Mouse (Mus musculus): ENCODE data around the gene Tnfrsf1b.

Gene Tnfrsf1b

GRCm38 (mm10) chr4:145220001-145220400 lies 26.7 kb downstream of the Tnfrsf1b start:
- no peak for DNase-seq (ENCODE audit: low spot score in 2 of 2)

GRCm38 (mm10) chr4:145219240-145219985 lies 27.3 kb downstream of the Tnfrsf1b start:
- DNase-seq (ENCODE audit: low spot score in 2 of 2) = no peak

DNA sequence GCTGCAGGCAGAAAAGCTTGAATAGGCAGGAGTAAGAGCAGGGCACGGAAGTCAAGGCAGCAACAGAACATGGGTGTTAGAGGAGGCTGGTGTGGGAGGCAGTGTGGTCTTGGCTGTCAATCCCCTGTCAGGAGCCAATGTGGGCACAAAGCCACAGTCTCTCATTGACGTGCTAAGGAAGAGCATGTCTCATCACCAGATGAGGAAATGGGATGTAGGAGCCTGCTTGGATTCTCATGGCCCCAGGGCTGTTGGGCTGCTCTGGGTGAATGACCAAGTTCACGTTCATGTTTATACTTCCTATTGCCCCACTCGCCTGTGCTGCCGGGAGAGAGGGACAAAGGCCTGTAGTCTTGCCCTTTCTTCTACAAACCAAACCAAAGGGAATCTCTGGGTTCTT lies 28.8 kb downstream of the Tnfrsf1b start:
- no peak for DNase-seq (ENCODE audit: low spot score in 2 of 2)

- no peak for DNase-seq (ENCODE audit: low spot score in 2 of 2)
These were observed 29.6 kb downstream of the Tnfrsf1b start for GRCm38 (mm10) chr4:145217046-145217445.

DNA sequence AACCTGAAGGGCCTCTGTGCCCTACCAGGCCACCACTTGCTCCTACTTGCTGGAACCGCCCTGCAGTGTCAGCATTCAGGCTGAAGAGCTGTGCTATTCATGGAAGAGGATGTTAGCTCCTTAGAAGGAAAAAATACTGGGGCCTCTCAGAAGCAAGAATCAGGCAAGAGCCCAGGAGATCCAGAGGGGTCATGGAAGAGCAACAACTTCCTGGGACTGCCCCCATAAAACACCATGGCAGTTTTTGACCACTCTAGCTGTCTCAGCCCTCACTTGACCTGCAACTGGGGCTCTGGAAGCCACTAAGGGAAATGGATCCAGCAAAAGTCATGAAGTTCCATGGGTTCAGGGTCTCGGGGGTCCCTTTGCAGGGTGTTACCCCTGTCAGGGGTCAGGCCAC lies 31.3 kb downstream of the Tnfrsf1b start:
- no peak for DNase-seq (ENCODE audit: low spot score in 2 of 2)

DNA sequence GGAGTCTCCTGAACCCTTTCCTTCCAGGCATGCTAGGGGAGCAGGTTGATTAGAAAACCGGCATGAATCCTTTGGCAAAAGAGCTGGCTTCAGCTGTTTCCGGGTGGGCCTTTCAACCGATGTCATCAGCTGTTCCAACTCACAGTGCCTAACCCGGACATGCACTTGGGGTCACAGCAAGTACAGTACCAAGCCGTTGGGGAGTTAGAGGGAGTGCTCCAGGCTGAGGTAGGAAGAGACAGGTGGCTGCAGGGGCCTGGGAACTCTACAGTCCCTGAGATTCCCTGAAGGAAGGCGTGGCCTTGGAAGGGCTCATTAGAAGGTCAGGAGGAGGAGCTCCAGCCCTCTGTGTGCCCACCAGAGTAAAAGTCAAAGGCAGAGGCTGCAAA lies 31.9 kb downstream of the Tnfrsf1b start:
- no peak for DNase-seq (ENCODE audit: low spot score in 2 of 2)

- DNase-seq (ENCODE audit: low spot score in 2 of 2) = peak; percentile 92 to 94
These were observed 32.5 kb downstream of the Tnfrsf1b start for GRCm38 (mm10) chr4:145213999-145214785.

DNA sequence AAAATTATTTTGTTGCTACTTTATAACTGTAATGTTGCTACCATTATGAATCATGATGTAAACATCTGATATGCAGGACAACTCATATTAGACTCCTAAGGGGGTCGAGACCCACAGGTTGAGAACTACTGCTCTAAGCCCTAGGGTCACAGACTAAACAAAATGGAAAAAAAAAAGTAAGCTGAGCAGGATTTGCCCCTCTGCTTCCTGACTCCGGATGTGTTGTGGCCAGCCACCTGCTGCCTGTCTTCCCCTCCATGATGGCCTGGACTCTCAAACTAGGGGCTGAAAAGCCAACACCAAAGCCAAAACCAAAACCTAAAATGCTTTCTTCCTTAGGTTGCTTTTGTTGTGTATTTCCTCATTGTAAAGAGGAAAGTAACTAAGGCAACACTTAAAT lies 35.6 kb downstream of the Tnfrsf1b start:
- no peak for DNase-seq (ENCODE audit: low spot score in 2 of 2)

- DNase-seq (ENCODE audit: low spot score in 2 of 2) = no peak
These were observed 36.1 kb downstream of the Tnfrsf1b start for GRCm38 (mm10) chr4:145210564-145210963.

DNA sequence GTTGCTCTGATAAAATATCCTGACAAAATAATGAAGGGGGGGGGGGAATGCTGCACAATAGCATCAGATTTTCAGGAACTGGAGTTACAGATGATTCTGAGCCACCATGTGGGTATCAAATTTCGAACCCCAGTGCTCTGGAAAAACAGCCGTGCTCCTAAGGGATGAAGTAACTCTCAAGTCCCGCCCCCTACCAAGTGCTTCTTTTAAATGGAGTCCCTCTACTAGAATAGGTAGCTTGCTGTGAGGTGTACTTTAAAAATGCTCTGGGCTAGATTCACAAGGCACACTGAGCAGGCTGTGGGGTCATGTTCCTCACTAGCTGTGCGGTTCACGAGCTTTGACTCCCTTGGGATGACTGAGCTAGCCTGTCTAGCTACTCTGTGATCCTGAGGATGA lies 37.0 kb downstream of the Tnfrsf1b start:
- DNase-seq (ENCODE audit: low spot score in 2 of 2) = no peak

GRCm38 (mm10) chr4:145209076-145209689 lies 37.5 kb downstream of the Tnfrsf1b start:
- DNase-seq (ENCODE audit: low spot score in 2 of 2) = no peak

- peak in 1 of 2 experiments; percentile 45 for DNase-seq (ENCODE audit: low spot score in 2 of 2)
These were observed 38.8 kb downstream of the Tnfrsf1b start for GRCm38 (mm10) chr4:145207718-145208371.

DNA sequence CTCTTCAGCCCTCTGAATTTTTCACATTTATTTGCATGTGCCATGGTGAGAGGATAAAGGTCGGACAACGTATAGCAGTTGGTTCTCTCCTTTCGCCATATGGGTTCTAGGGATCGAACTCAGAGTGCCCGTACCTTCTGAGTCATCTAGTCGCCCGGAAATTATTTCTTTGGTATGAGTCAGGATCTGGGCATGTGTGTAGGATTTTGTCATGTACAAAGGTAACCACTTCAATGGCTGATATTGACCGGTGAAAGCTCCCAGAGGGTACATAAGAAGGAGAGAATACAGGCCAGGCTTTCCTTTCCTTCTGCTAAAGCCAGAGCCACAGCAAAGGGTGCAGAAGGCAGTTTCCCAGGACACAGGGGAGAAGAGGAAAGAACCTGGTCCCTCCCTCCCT lies 41.9 kb downstream of the Tnfrsf1b start:
- DNase-seq (ENCODE audit: low spot score in 2 of 2) = no peak

GRCm38 (mm10) chr4:145203305-145203704 lies 43.4 kb downstream of the Tnfrsf1b start:
- no peak for DNase-seq (ENCODE audit: low spot score in 2 of 2)

DNA sequence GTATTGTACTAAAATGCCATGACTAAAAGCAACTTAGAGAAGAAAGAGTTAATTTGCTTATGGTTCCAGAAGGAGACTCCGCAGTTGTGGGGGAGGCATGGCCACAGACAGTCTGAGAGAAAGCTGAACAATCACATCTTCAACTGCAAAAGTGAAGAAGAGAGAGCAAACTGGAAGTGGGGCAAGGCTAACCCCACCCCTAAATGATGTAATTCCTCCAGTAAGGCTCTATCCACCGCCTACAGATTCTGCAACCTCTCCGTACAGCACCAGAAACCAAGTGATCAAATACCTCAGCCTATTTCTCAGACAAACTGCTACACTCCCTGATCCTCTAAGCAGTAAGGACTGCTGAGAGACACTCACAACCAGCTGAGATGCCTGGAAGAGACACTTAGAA lies 45.2 kb downstream of the Tnfrsf1b start:
- no peak for DNase-seq (ENCODE audit: low spot score in 2 of 2)

- peak; percentile 29 to 34 for DNase-seq (ENCODE audit: low spot score in 2 of 2)
These were observed 46.5 kb downstream of the Tnfrsf1b start for GRCm38 (mm10) chr4:145199982-145200699.

DNA sequence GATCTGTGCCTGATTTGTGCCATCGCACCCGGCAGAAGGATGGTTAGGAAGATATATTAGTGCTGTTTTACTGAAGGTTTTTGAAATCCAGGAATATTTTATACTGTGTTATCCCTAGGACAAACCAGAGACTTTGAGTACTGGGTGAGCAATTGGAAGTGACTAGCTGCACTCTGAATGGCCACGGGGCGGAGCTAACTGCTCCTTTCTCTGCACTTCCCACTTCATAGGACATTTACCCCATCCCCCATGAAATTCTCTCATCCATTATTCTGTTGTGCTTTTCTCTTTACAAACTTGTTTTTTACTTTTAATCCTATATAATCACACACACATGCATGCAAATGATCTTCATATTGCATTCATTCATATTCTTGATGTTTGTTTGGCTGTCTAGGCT lies 50.1 kb downstream of the Tnfrsf1b start:
- no peak for DNase-seq (ENCODE audit: low spot score in 2 of 2)

DNA sequence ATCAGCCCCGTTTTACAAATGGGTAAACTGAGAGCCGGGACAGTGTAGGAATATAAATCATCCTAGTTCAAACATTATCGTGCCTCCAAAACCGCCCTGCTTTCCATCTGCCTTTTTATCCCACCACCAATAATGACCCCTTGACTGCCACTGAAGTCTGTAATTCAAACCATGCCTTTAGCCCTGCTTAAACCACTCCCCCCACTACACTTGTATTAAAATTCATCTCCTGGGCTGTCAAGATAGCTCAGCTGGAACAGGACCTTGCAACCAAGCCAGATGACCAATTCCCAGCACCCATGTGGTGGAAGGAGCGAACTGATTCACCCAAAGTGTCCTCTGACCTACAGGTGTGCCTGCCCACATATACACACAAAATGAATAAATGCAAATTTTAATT lies 51.5 kb downstream of the Tnfrsf1b start:
- DNase-seq (ENCODE audit: low spot score in 2 of 2) = no peak

- peak; percentile 85 to 90 for DNase-seq (ENCODE audit: low spot score in 2 of 2)
These were observed 52.0 kb downstream of the Tnfrsf1b start, which contains the start of gene Vps13d for GRCm38 (mm10) chr4:145194559-145195162. Gene Vps13d (minus strand): TSS chr4:145195005.

DNA sequence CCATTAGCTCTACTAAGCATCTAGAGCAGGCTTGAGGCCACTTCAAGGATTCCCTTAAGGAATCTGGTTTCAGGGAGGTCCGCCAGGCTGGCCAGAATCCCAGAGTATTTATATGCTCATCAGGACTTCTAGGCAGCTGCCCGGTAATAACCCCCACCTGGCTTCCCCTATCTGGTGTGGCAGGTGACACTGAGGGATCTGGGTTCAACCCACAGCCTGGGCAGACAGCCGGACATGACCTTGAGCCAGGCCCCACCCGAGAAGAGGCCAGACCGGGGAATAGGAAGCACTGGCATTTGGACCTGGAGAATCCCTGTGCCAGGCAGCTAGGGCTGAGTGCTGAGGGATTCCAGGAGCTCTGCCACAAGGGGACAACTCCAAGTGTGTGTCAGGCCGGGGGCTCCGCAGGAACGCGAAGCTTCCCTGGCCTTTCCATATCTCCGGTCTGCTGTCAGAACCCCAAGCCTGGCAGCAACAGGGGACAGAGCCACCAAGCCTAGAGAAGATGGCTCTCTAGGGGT lies 52.6 kb downstream of the Tnfrsf1b start:
- peak; percentile 19 for DNase-seq (ENCODE audit: low spot score in 2 of 2)

GRCm38 (mm10) chr4:145193406-145193805 lies 53.3 kb downstream of the Tnfrsf1b start:
- no peak for DNase-seq (ENCODE audit: low spot score in 2 of 2)

Data from frontal cortex, postnatal 36 days (tissue).